Mouse (Mus musculus): ENCODE measurements around the gene Ctla4.

DNA sequence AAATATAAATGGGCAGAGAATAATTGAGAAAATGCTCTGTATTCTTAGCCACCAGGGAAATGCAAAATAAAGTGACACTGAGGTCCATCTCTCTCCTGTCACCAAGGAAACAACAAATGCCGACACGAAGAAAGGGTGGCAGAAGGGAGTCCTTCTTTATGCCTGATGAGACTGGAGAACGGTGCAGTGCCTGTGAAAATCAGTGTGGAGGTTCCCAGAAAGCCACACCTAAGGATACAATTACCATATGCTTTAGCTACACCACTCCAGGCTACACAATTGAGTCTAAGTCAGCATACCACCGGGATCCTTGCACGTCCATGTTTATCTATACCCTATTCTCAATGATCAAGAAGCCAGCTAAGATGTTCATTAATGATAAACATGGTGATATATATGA is 25.4 kb upstream of the Ctla4 start:
- TF ChIP-seq POLR2A (IDR thresholded peaks at IDR 0.05; ENCODE audit: insufficient read length, low read depth), result no peak
- TF ChIP-seq USF1 (IDR thresholded peaks at IDR 0.05; ENCODE audit: low read depth), result no peak
- TF ChIP-seq MYOD1 (IDR thresholded peaks at IDR 0.05; ENCODE audit: control insufficient read depth in 1 of 3, insufficient read length in 2 of 3, low read depth in 2 of 3), result no peak
- no peak for TF ChIP-seq MAX (IDR thresholded peaks at IDR 0.05; ENCODE audit: low read depth)
- no peak for TF ChIP-seq REST (IDR thresholded peaks at IDR 0.05; ENCODE audit: insufficient read depth, insufficient read length)
- TF ChIP-seq E2F4 (IDR thresholded peaks at IDR 0.05; ENCODE audit: insufficient read depth), result no peak
- TF ChIP-seq TCF3 (IDR thresholded peaks at IDR 0.05; ENCODE audit: insufficient read length, low read depth), result no peak
- TF ChIP-seq CEBPB (IDR thresholded peaks at IDR 0.05; ENCODE audit: insufficient read depth, poor library complexity, severe bottlenecking), result no peak
- no peak for TF ChIP-seq TCF12 (IDR thresholded peaks at IDR 0.05; ENCODE audit: insufficient read depth, poor library complexity, severe bottlenecking)
- no peak for TF ChIP-seq MYOG (IDR thresholded peaks at IDR 0.05; ENCODE audit: control insufficient read depth in 1 of 3, insufficient read depth in 1 of 3, insufficient read length in 2 of 3, low read depth in 2 of 3)
- no peak for TF ChIP-seq POLR2AphosphoS2 (IDR thresholded peaks at IDR 0.05; ENCODE audit: insufficient read length, low read depth)
- TF ChIP-seq SRF (IDR thresholded peaks at IDR 0.05; ENCODE audit: control insufficient read depth, insufficient read length, low read depth), result no peak
